Mouse (Mus musculus) kidney, embryonic 15.5 days (tissue): ENCODE data around the gene Mlip. TPM values are rescaled to one million over a fixed set of nuclear protein-coding genes. Genes with fewer than 3 reads are reported as not detected.

Source experiments
- ATAC-seq: fragments of 200-750 bp; cut with Nextera tagmentation; replicated peaks from 2 replicates; pipeline ENCODE4 v1.8.0; 2017; ENCODE audit warnings: moderate TSS enrichment; ENCODE audit not compliant: low FRiP score
- H3K27ac ChIP-seq: fragments of 300-500 bp; sonication (generic); 2 replicates; pipeline ENCODE4 v1.5.1; 2015; ENCODE audit warnings: mild to moderate bottlenecking, inconsistent platforms
- H3K27me3 ChIP-seq: fragments of 300-500 bp; sonication (generic); 2 replicates; pipeline ENCODE4 v1.6.1; 2015; ENCODE audit warnings: inconsistent platforms
- H3K36me3 ChIP-seq: fragments of 300-500 bp; sonication (generic); 2 replicates; pipeline ENCODE4 v1.6.1; 2015; ENCODE audit warnings: inconsistent platforms
- H3K4me1 ChIP-seq: fragments of 300-500 bp; sonication (generic); 2 replicates; pipeline ENCODE4 v1.6.1; 2015; ENCODE audit warnings: inconsistent platforms
- H3K4me2 ChIP-seq: fragments of 300-500 bp; sonication (generic); 2 replicates; pipeline ENCODE4 v1.6.1; 2015; ENCODE audit warnings: moderate library complexity, mild to moderate bottlenecking, inconsistent platforms
- H3K4me3 ChIP-seq: fragments of 300-500 bp; sonication (generic); replicated peaks from 2 replicates; pipeline ENCODE4 v1.5.1; 2015; ENCODE audit warnings: mild to moderate bottlenecking, inconsistent platforms
- H3K9ac ChIP-seq: fragments of 300-500 bp; sonication (generic); 2 replicates; pipeline ENCODE4 v1.6.1; 2015; ENCODE audit warnings: mild to moderate bottlenecking, inconsistent platforms
- H3K9me3 ChIP-seq: fragments of 300-500 bp; sonication (generic); replicated peaks from 2 replicates; pipeline ENCODE4 v1.6.1; 2016; ENCODE audit warnings: inconsistent platforms
- WGBS: fragments of 180-500 bp; shearing (Covaris S2); methylation state at CpG from one replicate; pipeline ENCODE4 v1.1.7; 2015; ENCODE audit warnings: mixed read lengths; 5-methylcytosine and 5-hydroxymethylcytosine counted together
- polyA plus RNA-seq: library from polyadenylated mRNA; unstranded; fragments of >200 nt; fragmentation: Nextera tagmentation; extraction: Ambion mirVana; gene quantifications from 2 replicates; pipeline ENCODE4 v1.2.1, GENCODE M21; 2015

Gene Mlip
- polyA plus RNA-seq, 1 experiment from 2014 or later, result 0.31 TPM

DNA sequence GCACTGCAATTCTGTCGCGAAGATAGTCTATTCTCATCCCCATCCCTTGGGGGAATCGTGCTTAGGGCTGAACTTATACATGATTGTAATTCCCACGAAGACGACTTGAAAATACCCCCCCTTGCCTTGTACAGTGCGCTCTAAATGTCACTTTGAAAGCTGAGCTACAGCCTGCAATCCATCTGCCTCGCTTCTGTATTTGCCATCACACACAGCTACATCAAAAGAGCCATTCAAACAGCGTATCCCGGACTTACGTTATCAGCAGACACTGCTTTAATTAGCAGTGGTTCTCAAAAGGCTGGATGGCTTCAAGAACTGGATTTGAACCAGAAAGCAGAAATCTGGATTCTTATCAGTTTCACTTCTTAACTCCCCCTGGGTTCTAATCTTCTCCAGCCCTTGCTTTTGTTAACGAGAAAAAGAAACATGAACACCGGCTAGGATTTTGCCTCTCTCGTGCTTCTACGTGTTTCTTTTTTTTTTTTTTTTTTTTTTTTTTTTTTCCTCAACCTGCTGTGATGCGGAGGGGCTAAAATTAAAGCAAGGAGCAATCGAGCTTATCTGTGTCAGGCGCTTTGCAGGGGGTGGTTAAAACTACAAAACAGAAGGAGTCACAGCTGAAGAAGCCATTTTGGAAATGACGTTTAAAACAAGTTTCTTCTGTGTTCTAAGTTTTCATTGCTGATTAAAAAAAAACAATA is 12.5 kb downstream of the Mlip start:
- Histone ChIP-seq H3K27ac (no peak overlapping the region), H3K4me1 (no peaks in the 10 kb centered on the region), H3K9me3 (no peaks in the 10 kb centered on the region), H3K27me3 (no peaks in the 10 kb centered on the region), H3K4me2 (0 out of 2 replicates have a peak overlapping the region, but pooled peaks have one; percentile 0), H3K36me3 (no peaks in the 10 kb centered on the region), H3K9ac (no peak overlapping the region), H3K4me3 (no peak overlapping the region)
- 56% methylated on average over 18 of the region's 18 CpGs for WGBS
- ATAC-seq, result no peak

DNA sequence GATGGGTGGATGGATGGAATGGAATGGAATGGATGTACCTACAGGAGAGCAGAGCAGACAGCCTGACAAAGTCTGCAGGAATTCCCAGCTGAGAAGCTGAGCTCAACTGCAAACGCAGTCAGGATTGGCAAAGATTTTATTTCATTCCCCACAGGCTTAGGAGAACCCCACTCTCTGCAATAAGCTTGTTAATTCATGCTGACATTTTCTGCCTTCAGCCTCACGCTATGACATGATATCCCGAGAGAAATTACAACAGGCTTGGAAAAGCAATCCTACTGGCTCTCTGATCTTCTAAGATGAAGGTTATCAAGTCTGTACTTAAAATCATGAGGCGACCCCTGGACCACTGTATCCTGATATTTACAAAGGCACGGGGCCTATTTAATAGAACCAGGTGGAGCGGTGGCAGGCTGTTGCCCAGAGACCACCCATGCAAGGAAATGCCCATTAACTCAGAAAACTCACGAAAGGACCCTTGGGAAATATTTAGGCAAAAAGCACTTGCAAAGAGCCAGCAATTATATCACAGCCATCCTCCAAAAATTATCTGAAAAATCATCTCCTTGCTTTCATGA is 13.1 kb downstream of the Mlip start:
- no peaks in the 10 kb centered on the region for H3K27me3 ChIP-seq
- WGBS, result 73% methylated on average over 7 of the region's 7 CpGs

DNA sequence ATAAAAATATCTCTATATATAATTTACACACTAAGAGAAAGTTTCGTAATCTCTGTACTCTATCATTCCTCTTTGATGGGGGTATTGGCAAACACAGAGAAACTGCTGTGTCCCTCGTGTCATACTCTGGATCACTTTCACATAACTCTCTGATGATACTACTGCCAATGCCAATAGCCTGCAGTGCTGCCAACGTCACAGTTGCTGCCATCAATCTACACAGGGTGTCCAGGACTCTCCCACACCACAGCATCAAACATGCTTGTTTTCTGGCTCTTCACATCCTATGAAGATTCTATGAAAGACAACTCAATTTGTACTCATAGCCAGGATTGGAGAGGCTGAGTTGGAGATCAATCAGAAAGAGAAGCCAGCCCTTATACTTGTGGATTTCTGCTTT is 17.4 kb downstream of the Mlip start:
- Histone ChIP-seq H3K27me3 (no peaks in the 10 kb centered on the region), H3K36me3 (no peaks in the 10 kb centered on the region), H3K4me2 (no peak overlapping the region), H3K27ac (no peak overlapping the region), H3K9ac (no peak overlapping the region), H3K4me3 (no peak overlapping the region), H3K9me3 (no peaks in the 10 kb centered on the region), H3K4me1 (no peaks in the 10 kb centered on the region)
- WGBS, result 85% methylated on average over 3 of the region's 3 CpGs
- no peak for ATAC-seq

More for the DNA sequence above, 13.1 kb downstream of the Mlip start:
- Histone ChIP-seq H3K4me2 (0 out of 2 replicates have a peak overlapping the region, but pooled peaks have one; percentile 0), H3K9ac (no peak overlapping the region), H3K4me1 (no peaks in the 10 kb centered on the region), H3K4me3 (no peak overlapping the region), H3K9me3 (no peaks in the 10 kb centered on the region), H3K27ac (no peak overlapping the region), H3K36me3 (no peaks in the 10 kb centered on the region)
- no peak for ATAC-seq

DNA sequence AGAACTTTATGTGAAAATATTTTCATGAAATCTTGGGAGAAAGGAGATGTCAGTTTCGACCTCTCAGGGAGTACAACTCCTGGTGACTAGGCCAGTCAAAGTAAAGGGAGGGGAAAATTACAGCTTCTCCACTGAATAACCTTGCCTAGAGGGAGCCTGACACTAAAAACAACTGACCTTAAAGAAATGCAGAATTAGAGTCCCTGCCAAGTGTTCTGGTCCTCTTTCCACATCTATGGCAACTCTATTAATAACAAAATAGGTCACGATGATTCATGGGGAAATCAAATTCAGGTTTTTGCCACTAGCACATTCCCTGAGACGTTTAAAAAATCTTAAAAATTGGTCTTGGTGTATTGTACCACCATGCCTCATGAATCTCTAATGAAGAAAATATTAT is 34.4 kb downstream of the Mlip start:
- H3K4me2 ChIP-seq, result no peak overlapping the region
- H3K9me3 ChIP-seq, result no peaks in the 10 kb centered on the region

DNA sequence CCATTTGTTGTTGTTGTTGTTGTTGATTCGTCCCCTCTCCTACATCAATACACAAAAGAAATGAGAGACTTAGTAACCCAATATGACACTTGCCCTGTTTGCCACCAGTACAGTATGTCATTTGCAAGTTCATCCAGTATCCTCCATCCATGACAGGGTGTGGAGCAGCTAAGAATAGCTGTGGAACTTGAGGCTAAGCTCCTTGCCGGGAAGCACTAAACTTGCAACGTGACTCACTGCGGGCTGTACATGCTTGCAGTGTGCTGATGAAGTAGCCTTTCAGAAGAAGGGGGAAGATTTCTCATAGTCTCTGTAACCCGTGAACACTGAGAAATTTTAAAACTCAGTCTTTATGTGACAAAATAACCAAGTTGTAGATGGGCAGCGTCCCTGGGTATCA is 42.2 kb downstream of the Mlip start:
- Histone ChIP-seq H3K4me1 (no peaks in the 10 kb centered on the region), H3K27me3 (no peaks in the 10 kb centered on the region), H3K27ac (no peak overlapping the region), H3K9ac (no peak overlapping the region), H3K9me3 (no peaks in the 10 kb centered on the region), H3K4me2 (no peak overlapping the region), H3K36me3 (no peaks in the 10 kb centered on the region), H3K4me3 (no peak overlapping the region)
- WGBS, result 85% methylated on average over 6 of the region's 6 CpGs
- no peak for ATAC-seq

More for the DNA sequence above, 34.4 kb downstream of the Mlip start:
- H3K4me3 ChIP-seq, result no peak overlapping the region
- no peak for ATAC-seq
- no peaks in the 10 kb centered on the region for H3K27me3 ChIP-seq
- H3K9ac ChIP-seq, result no peak overlapping the region
- no peak overlapping the region for H3K27ac ChIP-seq
- no peaks in the 10 kb centered on the region for H3K36me3 ChIP-seq
- WGBS, result 84% methylated on average over 3 of the region's 3 CpGs
- no peaks in the 10 kb centered on the region for H3K4me1 ChIP-seq

DNA sequence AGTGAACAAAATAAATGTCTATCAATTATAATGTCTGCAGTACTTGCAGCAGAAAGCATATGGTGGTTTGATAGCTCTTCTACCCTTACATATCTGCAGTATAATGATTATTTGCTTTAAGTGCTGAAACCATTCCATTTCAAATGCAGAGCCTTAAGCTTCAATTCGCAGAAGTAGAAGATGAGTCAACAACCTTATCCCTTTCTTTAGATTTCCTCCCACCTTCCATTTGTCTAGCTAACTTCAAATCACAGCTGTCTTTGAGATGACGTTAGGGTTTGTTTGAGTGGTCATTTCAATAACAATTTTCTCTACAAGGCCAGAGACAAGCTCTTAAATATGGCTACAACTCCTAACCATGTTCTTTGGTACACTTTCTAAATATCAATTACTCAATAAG is 47.4 kb downstream of the Mlip start:
- 86% methylated on average over 2 of the region's 2 CpGs for WGBS
- no peak for ATAC-seq
- no peak overlapping the region for H3K4me3 ChIP-seq
- no peak overlapping the region for H3K9ac ChIP-seq
- H3K27ac ChIP-seq, result no peak overlapping the region
- H3K4me2 ChIP-seq, result no peak overlapping the region
- H3K4me1 ChIP-seq, result no peaks in the 10 kb centered on the region
- H3K36me3 ChIP-seq, result no peaks in the 10 kb centered on the region
- no peaks in the 10 kb centered on the region for H3K27me3 ChIP-seq
- no peaks in the 10 kb centered on the region for H3K9me3 ChIP-seq

DNA sequence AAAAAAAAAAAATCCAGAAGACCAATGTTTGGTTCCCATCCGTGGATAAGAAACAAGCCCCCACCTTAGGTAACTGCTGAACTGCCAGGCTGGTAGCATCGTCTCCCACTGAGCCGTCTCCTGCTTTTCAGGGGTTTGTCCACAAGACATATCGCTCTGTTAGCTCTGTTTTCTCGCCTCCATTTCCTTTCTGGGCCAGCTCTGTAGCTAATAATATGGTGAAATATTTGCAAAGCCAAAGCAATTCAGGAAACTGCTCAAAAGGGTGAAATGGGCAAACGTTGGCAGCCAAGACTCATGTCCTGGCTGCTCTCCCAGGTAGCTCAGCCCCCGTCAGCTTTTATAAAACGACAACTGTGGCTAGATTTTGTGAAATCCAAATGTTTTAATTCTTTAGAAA is 50.4 kb downstream of the Mlip start:
- H3K9ac ChIP-seq, result no peak overlapping the region
- 81% methylated on average over 8 of the region's 8 CpGs for WGBS
- H3K36me3 ChIP-seq, result no peaks in the 10 kb centered on the region
- no peak overlapping the region for H3K4me2 ChIP-seq
- H3K9me3 ChIP-seq, result no peaks in the 10 kb centered on the region
- no peaks in the 10 kb centered on the region for H3K4me1 ChIP-seq
- H3K27me3 ChIP-seq, result no peaks in the 10 kb centered on the region
- ATAC-seq, result no peak
- no peak overlapping the region for H3K4me3 ChIP-seq
- no peak overlapping the region for H3K27ac ChIP-seq

DNA sequence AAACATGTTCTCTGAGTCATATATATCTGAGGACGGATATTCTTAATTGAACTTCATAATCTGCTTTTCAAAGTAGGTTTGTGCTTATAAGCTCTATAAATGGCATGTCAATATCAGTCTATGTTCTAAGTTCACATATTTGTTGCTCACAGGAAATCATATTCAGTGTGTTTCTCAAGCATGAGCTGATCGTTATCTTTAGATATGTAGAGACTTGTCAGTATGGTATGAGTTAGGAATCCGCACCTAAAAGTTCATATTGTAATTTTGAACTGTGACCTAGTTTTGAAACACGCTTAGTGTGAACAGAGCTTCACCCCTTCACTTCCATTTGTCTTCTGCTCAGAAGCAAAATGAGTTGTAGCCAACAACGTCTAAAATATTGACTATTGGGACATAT is 64.8 kb downstream of the Mlip start:
- Histone ChIP-seq H3K36me3 (no peaks in the 10 kb centered on the region), H3K4me1 (no peaks in the 10 kb centered on the region), H3K27me3 (no peaks in the 10 kb centered on the region), H3K27ac (no peak overlapping the region), H3K9ac (no peak overlapping the region), H3K4me3 (no peak overlapping the region), H3K9me3 (no peaks in the 10 kb centered on the region), H3K4me2 (no peak overlapping the region)
- WGBS, result 89% methylated on average over 5 of the region's 5 CpGs
- no peak for ATAC-seq

DNA sequence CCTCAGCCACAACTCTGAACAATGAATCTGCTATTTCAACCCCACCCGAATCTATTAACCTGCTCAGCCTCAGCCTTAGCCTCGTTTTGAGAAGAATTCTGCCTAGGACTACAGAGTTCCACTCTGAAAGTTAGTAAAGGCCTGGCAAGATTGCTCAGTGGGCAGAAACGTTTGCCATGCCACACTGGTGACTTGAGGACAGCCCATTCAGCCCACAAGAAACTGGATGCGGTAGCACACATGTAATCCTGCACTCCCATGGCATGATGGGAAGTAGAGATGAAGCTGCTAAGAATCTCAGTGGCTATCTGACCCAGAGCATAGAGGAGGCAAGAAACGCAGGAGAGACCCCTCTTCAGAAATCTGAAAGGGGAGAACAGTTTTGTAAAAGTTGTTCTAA is 73.4 kb downstream of the Mlip start:
- Histone ChIP-seq H3K27me3 (no peaks in the 10 kb centered on the region), H3K4me1 (no peaks in the 10 kb centered on the region), H3K9me3 (no peaks in the 10 kb centered on the region), H3K4me2 (no peak overlapping the region), H3K27ac (no peak overlapping the region), H3K9ac (no peak overlapping the region), H3K36me3 (no peaks in the 10 kb centered on the region), H3K4me3 (no peak overlapping the region)
- ATAC-seq, result no peak
- WGBS, result 67% methylated on average over 5 of the region's 5 CpGs

DNA sequence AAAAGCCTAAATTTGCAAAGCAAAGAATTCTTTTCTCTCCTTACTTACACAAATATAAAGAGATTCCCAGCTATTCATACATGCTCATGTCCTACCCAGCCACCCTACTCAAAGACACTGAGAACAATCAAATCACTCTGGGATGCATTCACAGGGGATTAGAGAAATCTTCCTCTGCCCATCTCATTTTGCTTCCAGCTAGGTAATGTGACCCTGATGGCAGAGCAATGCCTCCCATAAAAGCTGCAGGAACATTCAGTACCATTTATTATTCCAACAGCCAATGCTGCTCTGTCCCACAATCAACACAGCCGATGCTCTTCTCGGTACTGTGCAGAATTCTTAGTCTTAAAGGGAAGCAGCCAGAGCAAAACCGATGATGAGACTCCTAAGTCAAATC is 74.7 kb downstream of the Mlip start:
- Histone ChIP-seq H3K4me3 (no peak overlapping the region), H3K9ac (no peak overlapping the region), H3K4me1 (no peaks in the 10 kb centered on the region), H3K27ac (no peak overlapping the region), H3K4me2 (no peak overlapping the region), H3K36me3 (no peaks in the 10 kb centered on the region), H3K27me3 (no peaks in the 10 kb centered on the region), H3K9me3 (no peaks in the 10 kb centered on the region)
- no peak for ATAC-seq
- WGBS, result 54% methylated on average over 3 of the region's 3 CpGs

DNA sequence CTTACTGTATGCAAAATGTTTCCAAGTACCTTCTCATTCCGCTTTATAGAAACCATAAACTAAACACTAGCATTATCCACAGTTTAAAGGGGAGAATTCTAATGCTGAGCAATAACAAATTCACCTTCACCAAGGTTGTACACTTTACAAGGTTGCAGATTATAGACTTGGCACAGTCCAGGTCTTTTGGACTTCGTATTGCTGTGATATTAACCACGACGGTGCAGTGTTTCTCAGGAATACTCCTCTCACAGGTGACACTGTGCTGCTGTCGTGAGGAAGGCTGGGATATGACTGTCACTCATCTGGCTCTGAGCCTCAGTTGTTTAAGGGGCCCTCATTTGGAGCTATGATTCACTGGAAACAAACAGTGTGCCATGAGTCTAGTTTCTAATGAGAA is 75.5 kb downstream of the Mlip start:
- ATAC-seq, result no peak
- Histone ChIP-seq H3K36me3 (no peaks in the 10 kb centered on the region), H3K9ac (no peak overlapping the region), H3K27me3 (no peaks in the 10 kb centered on the region), H3K4me1 (no peaks in the 10 kb centered on the region), H3K4me3 (no peak overlapping the region), H3K4me2 (no peak overlapping the region), H3K9me3 (no peaks in the 10 kb centered on the region), H3K27ac (no peak overlapping the region)
- 79% methylated on average over 5 of the region's 5 CpGs for WGBS

DNA sequence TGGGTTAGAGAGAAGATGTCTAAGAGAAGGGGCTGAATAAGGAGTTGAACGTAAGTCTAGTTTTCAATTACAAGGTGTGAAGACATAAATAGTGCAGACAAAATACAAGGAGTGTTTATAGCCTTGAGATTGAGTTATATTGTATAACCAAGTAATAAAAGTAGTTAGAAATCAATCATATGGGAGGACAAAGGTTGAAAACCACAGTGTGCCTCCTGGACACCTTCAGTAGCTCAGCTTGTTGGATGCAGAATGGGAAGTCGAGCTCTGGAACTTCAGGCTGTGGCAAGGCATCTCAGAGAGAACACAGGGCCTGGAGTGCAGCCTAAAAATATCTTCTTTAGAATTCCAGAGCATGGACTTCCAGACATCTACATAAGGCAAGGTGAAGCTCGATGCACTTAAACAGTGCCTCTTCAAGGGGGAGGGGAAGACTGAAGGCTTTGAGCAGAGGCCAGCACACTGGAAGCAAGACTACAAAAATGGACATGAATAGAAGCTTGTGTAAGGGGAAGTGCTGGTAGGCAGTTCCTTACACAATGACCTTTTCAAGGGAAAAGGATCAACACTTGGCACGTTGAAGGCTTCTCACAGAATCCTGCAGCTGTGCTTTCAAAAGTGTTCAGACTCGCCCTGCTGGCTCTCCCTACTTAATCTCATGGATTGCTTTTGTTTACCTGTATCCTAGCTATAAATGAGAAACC is 76.2 kb downstream of the Mlip start:
- no peaks in the 10 kb centered on the region for H3K36me3 ChIP-seq
- H3K27ac ChIP-seq, result no peak overlapping the region
- no peaks in the 10 kb centered on the region for H3K27me3 ChIP-seq
- no peaks in the 10 kb centered on the region for H3K4me1 ChIP-seq
- no peaks in the 10 kb centered on the region for H3K9me3 ChIP-seq
- 60% methylated on average over 5 of the region's 5 CpGs for WGBS
- no peak for ATAC-seq
- no peak overlapping the region for H3K9ac ChIP-seq
- no peak overlapping the region for H3K4me2 ChIP-seq
- H3K4me3 ChIP-seq, result no peak overlapping the region
